Mouse (Mus musculus): ENCODE data around the gene Myh14. TPM values are rescaled to one million over a fixed set of nuclear protein-coding genes. Genes with fewer than 3 reads are reported as not detected.

The Myh14 gene
- polyA plus RNA-seq, 1 experiment from 2014 or later = 2.4 TPM

DNA sequence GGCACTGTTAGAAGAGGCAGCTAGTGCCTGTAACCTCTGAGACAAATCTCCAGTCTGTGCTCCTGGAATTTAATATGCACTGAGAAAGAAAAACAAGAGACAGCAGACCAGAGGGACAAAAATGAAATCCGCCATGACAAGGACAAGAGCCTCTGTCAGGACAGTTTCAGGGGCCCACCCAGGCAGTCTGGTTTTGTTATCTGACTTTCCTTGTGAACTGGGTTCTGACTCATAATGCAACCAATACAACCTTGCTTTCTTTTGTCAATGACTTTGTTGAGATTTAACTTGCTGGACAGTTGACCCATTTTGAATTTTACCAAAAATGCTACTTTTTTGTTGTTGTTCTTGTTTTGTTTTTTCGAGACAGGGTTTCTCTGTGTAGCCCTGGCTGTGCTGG lies 113.0 kb downstream of the Myh14 start:
- Histone ChIP-seq H3K27ac (no peak overlapping the region), H3K36me3 (no peaks in the 10 kb centered on the region), H3K27me3 (ENCODE audit: insufficient read depth, poor library complexity, severe bottlenecking) (no peaks in the 10 kb centered on the region), H3K4me3 (no peak overlapping the region), H3K9me3 (no peaks in the 10 kb centered on the region), H3K4me1 (replicated peaks) (peaks cover 9% of the 10 kb centered on the region)
- WGBS = 73% methylated on average over 2 of the region's 2 CpGs
- no peak for DNase-seq (ENCODE audit: low spot score)

Other genes with a start within 250 kb of the Myh14 start
- gene Lrrc4b, start 241.8 kb downstream of the Myh14 start, polyA plus RNA-seq (2016; fragmentation: Nextera tagmentation; extraction: Ambion mirVana) = 1.7 and 4.4 TPM in 2 replicates
- 0.78 and 1.8 TPM in 2 replicates for gene Aspdh, start 205.5 kb downstream of the Myh14 start, polyA plus RNA-seq (2016; fragmentation: Nextera tagmentation; extraction: Ambion mirVana)
- 86.2 and 89.2 TPM in 2 replicates for gene Josd2, start 202.9 kb downstream of the Myh14 start, polyA plus RNA-seq (2016; fragmentation: Nextera tagmentation; extraction: Ambion mirVana)
- 102 and 122 TPM in 2 replicates for gene Emc10, start 174.3 kb downstream of the Myh14 start, polyA plus RNA-seq (2016; fragmentation: Nextera tagmentation; extraction: Ambion mirVana)
- 17.1 and 20.5 TPM in 2 replicates for gene Fam71e1, start 174.3 kb downstream of the Myh14 start, polyA plus RNA-seq (2016; fragmentation: Nextera tagmentation; extraction: Ambion mirVana)
- 0.10 and 0.12 TPM in 2 replicates for gene Mybpc2, start 146.2 kb downstream of the Myh14 start, polyA plus RNA-seq (2016; fragmentation: Nextera tagmentation; extraction: Ambion mirVana)
- 0.09 TPM in 1 of 2 replicates, not detected in the other for gene Spib, start 138.8 kb downstream of the Myh14 start, polyA plus RNA-seq (2016; fragmentation: Nextera tagmentation; extraction: Ambion mirVana)
- gene Pold1, start 122.0 kb downstream of the Myh14 start, polyA plus RNA-seq (2016; fragmentation: Nextera tagmentation; extraction: Ambion mirVana) = 133 and 161 TPM in 2 replicates
- gene Nr1h2, start 116.9 kb downstream of the Myh14 start, polyA plus RNA-seq (2016; fragmentation: Nextera tagmentation; extraction: Ambion mirVana) = 83.2 and 94.9 TPM in 2 replicates
- gene Napsa, start 98.5 kb downstream of the Myh14 start, polyA plus RNA-seq (2016; fragmentation: Nextera tagmentation; extraction: Ambion mirVana) = 0.38 and 0.86 TPM in 2 replicates
- gene Kcnc3, start 80.2 kb downstream of the Myh14 start, polyA plus RNA-seq (2016; fragmentation: Nextera tagmentation; extraction: Ambion mirVana) = 1.3 and 1.5 TPM in 2 replicates
- not detected in 2 replicates for gene Izumo2, start 37.9 kb upstream of the Myh14 start, polyA plus RNA-seq (2016; fragmentation: Nextera tagmentation; extraction: Ambion mirVana)
- 45.3 and 46.6 TPM in 2 replicates for gene Vrk3, start 77.6 kb upstream of the Myh14 start, polyA plus RNA-seq (2016; fragmentation: Nextera tagmentation; extraction: Ambion mirVana)
- 3.6 and 4.0 TPM in 2 replicates for gene Zfp473, start 80.2 kb upstream of the Myh14 start, polyA plus RNA-seq (2016; fragmentation: Nextera tagmentation; extraction: Ambion mirVana)
- 135 and 158 TPM in 2 replicates for gene Nup62, start 145.2 kb upstream of the Myh14 start, polyA plus RNA-seq (2016; fragmentation: Nextera tagmentation; extraction: Ambion mirVana)
- 1.7 and 1.9 TPM in 2 replicates for gene Il4i1, start 145.5 kb upstream of the Myh14 start, polyA plus RNA-seq (2016; fragmentation: Nextera tagmentation; extraction: Ambion mirVana)
- gene Atf5, start 145.8 kb upstream of the Myh14 start, polyA plus RNA-seq (2016; fragmentation: Nextera tagmentation; extraction: Ambion mirVana) = 4.6 TPM in 2 replicates
- gene Akt1s1, start 178.1 kb upstream of the Myh14 start, polyA plus RNA-seq (2016; fragmentation: Nextera tagmentation; extraction: Ambion mirVana) = 81.7 and 93.3 TPM in 2 replicates
- 77.1 and 91.1 TPM in 2 replicates for gene Tbc1d17, start 178.2 kb upstream of the Myh14 start, polyA plus RNA-seq (2016; fragmentation: Nextera tagmentation; extraction: Ambion mirVana)
- 36.3 and 40.2 TPM in 2 replicates for gene Pnkp, start 186.3 kb upstream of the Myh14 start, polyA plus RNA-seq (2016; fragmentation: Nextera tagmentation; extraction: Ambion mirVana)
- 478 and 579 TPM in 2 replicates for gene Ptov1, start 198.9 kb upstream of the Myh14 start, polyA plus RNA-seq (2016; fragmentation: Nextera tagmentation; extraction: Ambion mirVana)
- gene Med25, start 221.9 kb upstream of the Myh14 start, polyA plus RNA-seq (2016; fragmentation: Nextera tagmentation; extraction: Ambion mirVana) = 187 and 223 TPM in 2 replicates
- gene Fuz, start 225.2 kb upstream of the Myh14 start, polyA plus RNA-seq (2016; fragmentation: Nextera tagmentation; extraction: Ambion mirVana) = 24.4 and 28.4 TPM in 2 replicates

Data from hindbrain, embryonic 10.5 days (tissue).